Mouse (Mus musculus) MEL-GATA-1-ER (cell line): ENCODE results near the gene Rell1.

Experiments used
- DNase-seq: peaks from one replicate; pipeline ENCODE4 v3.0.0-alpha.2; 2012; ENCODE audit warnings: low read depth; ENCODE audit errors: extremely low read depth

Gene Rell1

DNA sequence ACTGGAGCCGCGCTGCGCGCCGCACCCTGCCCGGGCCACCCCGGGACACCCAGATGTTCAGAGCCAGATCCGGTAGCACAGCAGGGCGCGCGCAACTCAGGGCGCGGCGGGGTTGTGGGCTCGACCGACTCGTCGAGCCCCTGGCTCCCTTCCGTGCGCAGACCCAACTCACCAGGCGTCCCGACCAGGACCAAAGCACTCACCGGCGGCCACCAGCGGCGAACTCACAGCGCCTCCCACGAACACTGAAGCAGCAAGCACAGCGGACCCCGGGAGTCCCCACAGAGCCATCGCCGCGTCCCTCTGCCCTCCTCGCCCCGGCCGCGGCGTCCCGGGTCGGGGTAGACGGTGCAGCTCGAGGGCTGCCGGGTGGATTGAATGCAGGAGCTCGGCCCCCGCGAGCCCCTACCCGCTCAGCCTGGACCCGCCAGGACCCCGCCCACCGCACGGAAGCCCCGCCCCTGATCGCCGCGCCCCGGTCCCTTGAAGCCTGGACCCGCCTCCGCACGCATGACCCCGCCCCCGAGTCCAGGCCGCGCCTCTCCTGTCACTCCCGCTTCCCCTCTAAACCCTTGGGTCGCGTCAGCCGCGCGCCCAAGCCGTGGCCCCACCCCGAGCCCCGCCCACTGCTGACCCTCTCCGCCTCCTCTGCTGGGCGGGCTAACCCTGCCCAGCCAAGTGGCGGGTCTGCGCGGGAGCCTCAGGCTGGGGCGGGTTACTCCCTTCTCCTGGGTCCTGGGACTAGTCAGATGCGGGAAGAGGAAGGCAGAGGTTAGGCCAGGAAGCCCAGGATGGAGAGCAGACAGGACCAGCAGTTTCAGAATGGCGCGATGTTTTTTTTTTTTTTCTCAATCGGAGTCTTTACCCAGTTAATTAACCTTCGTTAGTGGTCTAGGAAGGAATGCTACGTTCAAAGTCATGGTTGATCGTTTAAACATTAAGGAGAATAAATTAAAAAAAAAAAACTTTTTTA lies at the start of gene Rell1:
TSS of gene Rell1 (minus strand) at position 455 of the 973 bp plus-strand sequence.
- peak; percentile 66 for DNase-seq

DNA sequence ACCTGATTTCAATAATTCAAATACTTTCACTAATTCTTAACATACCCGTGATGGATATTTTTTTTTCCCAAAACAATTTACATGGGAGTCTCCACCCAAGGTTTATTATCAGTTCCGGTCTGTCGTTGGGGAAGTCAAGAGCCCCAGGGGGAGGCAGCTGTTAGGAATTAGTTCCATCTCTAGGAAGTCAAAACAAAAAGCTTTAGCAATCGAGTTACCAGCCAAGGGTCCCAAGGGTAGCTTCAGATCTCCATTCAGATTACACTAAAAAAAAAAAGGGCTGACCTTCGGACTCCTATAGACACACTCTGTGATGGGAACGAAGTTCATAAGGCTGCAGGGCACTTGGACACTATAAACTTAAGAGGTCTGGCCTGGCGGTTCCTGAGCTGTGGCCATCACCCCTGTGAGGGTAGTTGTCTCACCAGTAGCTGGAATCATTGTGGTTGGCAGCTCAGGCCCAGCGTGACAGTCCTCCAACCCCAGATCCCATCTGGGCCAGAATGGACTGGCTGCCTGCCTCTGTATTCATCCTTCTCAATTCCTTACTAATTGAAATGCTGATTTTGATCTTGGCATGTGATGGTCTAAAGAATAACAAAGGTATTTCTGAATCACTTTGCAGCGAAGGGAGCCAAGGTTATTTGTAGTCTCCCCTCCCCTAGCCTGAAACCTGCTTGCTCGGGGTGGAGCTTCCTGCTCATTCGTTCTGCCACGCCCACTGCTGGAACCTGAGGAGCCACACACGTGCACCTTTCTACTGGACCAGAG lies 44.1 kb upstream of the Rell1 start:
- DNase-seq = no peak

DNA sequence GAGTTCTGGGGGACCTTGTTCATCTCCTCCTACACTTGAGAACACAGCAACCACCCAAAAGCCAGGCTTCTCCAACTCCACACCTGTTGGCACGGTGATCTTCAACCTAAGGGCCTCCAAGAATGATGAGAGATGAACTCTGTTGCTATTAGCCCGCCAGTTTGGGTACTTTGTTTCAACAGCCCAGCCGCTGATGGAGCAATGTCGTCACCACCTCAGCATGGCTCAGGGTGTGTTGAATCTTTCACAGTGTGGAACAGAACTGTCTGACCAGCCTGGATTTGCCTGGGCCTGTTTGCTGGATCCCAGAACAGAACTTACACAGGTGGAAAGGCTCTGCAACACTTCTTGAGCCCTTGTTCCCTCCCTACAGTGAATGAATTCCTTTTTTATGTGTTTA lies 37.9 kb upstream of the Rell1 start:
- no peak for DNase-seq

GRCm38 (mm10) chr5:64003302-64003701 lies 34.6 kb upstream of the Rell1 start:
- DNase-seq = no peak

DNA sequence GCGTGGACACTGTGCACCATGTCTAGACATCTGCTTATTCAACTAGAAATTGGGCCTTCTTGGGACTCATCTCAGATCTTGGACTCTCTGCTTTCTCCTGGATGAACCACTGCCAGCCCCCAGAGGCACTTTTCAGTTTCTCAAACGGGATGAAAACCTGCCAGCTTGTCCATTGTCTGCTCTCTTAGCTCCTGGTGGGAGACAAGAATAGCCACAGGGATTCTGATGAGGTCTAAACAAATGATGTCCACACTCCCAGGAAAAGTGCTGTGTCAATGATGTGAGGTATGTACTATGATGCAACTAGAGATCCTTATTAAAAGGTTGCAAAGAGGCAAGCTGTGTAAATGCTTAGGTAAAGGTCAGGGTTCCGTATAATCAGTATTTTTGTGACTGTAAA lies 25.2 kb upstream of the Rell1 start:
- no peak for DNase-seq

DNA sequence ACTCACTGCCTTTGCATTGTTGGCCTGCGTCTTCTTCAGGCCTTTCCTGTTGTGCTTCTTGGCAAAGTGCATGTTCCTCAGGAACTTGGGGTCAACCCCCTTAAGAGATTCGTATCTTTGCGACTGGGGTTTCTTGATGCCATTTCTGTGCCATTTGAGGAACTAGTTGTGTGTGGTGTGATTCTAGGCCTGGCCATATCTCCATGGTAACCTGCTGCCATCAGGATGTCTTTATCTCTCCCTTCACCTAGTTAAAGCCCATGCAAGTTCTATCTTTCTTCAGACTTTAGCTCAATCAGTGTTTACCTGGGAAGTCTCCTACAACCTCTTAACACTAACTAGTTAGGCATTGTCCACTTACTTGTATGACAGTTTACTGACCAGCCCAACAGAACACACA lies 22.0 kb upstream of the Rell1 start:
- no peak for DNase-seq

GRCm38 (mm10) chr5:63986337-63986736 lies 17.6 kb upstream of the Rell1 start:
- DNase-seq = no peak

DNA sequence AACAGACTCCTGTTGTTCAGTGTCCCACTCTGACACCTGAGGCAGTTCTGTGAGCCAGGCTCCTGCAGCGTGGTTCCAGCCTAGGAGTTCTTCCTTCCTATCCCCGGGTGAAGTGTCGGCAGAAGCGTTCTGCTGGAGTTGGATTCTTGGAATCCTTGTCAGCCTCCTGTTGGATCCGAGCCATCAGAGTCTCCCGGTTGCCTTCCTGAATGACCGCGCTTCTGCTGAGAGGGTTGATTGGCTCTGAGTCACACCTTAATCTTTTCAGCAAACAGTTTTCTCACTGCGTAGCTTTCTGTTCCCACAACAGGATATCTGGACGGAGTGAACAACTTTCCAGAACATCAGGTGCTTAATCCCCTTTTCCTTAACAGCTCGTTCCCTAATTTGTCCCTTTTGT lies 13.6 kb upstream of the Rell1 start:
- no peak for DNase-seq

- DNase-seq = no peak
These were observed 2.3 kb upstream of the Rell1 start for GRCm38 (mm10) chr5:63970991-63971390.

DNA sequence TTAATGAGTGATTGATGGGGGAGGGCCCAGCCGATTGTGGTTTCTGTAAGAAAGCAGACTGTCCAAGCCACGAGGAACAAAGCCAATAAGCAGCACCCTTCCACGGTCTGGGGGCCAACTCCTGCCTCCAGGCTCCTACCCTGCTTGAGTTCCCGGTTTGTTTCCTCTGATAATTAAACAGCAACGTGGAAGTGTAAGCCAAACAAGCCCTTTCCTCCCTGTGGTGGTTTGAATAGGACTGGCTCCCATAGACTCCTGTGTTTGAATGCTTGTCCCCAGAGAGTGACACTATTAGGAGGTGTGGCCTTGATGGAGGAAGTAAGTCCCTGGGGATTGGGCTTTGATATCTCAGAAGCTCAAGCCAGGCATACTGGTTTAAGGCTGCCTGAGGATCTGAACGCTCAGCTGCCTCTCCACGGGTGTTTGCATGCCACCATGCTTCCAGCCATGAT lies 1.6 kb upstream of the Rell1 start:
- peak; percentile 81 for DNase-seq

DNA sequence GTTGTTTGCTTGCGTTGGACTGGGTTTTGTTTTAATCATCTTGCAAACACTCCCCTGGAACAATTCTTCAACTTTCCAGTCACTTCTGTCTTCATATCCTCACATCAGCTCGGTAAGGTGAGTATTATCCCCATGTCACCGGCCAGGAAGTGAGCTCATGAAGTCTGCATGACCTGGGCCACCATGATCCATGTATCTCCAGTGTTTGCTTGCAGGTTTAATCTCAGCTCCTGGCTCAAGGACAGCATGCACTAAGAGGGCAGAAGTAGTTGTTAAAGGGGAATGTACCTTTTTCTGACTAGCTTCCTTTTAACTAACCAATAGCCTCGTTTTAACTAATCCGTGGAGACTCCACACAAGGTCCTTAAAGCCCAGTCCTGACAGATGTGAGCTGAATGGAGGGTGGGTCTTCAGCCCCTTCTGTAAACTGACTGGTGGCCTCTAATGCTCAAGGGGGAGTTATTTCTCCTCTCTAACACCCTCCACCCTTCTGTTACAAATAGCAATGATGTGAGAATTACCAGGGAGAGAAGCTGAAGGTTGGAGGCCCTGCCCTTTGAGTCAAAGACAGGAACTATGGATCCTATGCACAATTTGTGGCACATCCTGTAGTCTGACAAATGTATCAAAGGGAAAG lies 897 bp upstream of the Rell1 start:
- peak; percentile 30 for DNase-seq

DNA sequence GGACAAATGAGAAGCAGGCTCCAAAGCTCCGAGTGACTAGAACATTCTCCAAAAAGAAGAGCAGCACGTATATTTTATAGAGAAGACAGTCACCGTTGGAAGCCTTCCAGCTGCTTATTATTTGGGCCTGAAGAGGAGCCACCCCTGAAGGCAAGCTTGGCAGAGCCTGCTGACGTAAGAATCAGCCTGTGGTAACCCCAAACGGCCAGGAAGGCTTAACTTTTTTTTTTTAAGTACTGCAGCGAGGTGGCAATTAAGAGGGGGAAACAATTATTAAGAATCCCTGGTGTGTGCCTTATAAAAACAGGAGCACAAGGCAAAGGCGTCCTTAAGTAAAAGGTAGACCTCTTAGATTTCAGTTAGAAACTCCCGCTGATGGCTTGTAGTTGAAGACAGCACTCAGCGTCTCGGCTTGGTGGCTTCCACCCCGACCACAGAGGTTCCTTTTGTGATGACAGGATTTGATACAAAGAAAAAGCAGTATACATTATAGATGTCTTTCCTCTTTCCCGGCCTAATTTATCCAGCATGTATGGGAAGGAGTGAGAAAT lies 1.0 kb downstream of the Rell1 start:
- peak; percentile 69 for DNase-seq

- DNase-seq = peak; percentile 28
These were observed 2.3 kb downstream of the Rell1 start for GRCm38 (mm10) chr5:63966379-63966778.

DNA sequence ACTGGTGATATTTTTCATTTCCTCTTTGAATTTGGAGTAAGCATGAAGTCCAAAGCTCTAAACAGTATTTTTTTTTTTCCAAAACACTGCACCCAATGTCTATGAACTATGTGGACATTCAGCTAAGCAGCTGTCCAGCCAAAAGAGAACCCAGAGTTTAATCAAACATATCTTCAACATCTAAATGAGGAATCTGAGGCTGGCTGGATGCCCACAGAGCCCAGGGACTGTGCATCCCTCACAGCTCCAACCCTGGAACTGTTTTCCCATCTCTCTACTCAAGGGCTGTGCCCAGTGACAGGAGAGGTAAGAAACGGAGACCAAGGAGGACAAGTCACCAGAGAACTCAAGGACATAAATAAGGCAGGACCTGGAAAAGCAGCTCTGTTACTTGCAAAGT lies 2.8 kb downstream of the Rell1 start:
- no peak for DNase-seq

DNA sequence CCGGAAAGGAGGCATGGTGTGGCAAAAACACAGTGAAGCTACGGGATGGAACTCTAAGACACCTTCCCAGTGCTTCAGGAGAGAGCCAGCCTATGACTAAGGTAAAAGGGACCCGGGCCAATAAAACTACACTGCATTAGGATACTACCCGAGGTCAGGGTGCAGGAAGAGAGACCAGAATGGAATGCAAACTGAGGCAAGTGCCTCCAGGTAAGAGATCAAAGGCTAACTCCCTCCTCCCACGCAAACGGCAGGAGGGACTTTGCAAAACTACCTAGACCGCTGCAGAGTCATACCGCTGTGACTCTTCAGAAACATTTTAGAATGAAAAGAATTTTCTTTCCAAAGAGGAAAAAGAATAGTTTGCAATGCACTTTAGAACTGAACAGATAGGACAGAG lies 4.1 kb downstream of the Rell1 start:
- DNase-seq = no peak

DNA sequence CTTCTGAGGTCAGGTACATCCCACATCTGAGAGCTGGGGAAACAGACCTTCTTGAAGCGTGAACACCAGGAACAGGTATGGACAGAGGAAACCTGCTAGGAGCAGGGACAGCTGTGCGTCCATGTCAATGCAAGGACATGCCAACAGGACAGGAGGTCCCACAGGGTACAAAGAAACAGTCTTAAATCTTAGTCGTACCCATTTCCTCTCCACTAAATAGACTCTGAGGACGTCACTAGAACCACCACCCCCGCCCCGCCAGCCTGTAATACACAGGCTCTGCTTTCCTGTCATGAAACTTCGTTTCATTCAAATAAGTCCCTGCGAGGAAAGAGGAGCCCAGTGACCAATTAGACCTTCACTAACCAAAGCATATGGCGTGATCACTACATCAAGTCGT lies 7.0 kb downstream of the Rell1 start:
- DNase-seq = no peak

DNA sequence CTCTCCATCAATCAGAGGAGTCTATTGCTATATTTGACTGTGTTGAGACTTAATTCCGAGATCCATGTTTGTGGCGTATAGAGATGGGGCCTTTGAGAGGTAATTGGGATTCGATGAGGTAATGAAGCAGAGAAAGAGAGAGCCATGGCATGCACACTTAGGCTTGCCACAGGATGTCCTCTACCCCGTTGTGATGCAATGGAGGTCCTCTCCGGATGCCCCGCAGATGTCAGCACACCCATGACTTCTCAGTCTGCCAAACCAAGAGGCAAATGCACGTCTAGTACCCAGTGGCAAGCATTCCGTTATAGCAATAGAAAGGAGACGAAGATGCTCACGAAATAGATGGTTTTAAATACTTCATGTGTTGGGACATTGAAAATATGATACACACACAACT lies 8.1 kb downstream of the Rell1 start:
- no peak for DNase-seq

GRCm38 (mm10) chr5:63958963-63959708 lies 9.6 kb downstream of the Rell1 start:
- no peak for DNase-seq

DNA sequence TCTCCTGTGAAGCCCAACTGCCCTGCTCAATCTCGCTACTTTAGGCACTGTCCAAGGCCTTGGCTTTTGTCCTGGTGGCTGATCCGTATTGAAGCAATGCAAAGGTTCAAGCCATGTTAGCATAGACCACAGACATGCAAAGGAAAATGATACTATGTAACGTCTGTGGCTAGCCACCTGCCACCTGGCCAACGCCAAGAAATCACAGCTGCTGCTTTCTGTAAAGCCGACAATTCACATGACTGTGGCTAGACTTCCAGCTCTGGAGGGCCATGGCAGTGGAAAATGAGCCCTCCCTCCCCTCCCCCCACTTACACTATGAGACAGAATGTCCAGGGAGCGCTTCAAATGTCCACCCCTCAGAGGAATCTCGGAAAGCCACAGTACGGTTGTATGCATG lies 11.1 kb downstream of the Rell1 start:
- DNase-seq = no peak

GRCm38 (mm10) chr5:63956411-63956810 lies 12.3 kb downstream of the Rell1 start:
- no peak for DNase-seq
